Mouse (Mus musculus): ENCODE measurements around the gene Tex22. TPM values are rescaled to one million over a fixed set of nuclear protein-coding genes. Genes with fewer than 3 reads are reported as not detected.

The Tex22 gene
- 0.67 TPM in 1 of 2 replicates, not detected in the other for total RNA-seq (2021)
- long read RNA-seq, partial matches to known transcripts, result 0 of 1 reads
- long read RNA-seq, other reads (novel, unspliced or antisense), result 1 of 1 reads

DNA sequence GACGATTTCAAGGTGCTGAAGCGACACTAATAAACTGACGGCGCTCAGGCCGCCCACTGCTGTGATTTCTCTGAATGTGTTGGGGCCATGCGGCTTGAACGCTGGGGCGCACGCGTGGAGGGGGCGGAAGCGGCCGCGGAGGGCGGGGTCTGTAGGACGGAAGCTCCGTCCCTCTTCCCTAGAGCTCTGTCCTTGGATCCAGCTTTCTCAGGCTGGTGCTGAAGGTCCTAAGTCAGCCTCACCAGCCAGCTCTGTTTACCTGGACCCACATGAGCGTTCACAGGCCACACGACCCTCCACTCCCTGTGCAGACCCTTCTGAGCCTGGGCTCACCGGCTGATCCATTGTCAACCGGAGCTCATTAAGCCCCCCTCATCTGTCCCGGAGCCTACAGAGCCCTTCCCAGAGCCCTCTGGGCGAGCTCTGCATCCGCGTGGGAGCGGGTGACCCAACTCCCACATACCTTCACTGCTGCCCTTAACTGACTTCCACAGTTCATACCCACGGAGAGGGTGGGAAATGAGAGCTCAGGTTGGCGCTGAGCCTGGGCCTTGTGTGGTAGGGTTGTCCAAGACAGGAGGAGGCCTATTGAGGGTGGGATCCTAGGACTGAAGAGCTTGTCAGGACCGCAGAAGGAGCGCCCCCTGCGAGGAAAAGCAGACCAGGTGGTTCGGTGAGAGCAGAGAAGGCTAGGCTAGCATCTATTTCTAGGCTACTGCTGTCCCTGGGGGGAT is at the start of gene Tex22:
Gene Tex22, plus strand, starts transcription at position 174 of the 734 bp plus-strand sequence.
- DNase-seq, result peak; percentile 92

- DNase-seq, result no peak
These were observed 47.7 kb upstream of the Tex22 start for GRCm38 (mm10) chr12:113026557-113026956.

- no peak for DNase-seq
These were observed 46.8 kb upstream of the Tex22 start for GRCm38 (mm10) chr12:113027495-113027894.

- DNase-seq, result no peak
These were observed 46.2 kb upstream of the Tex22 start for GRCm38 (mm10) chr12:113028067-113028466.

- no peak for DNase-seq
These were observed 45.4 kb upstream of the Tex22 start for GRCm38 (mm10) chr12:113028898-113029297.

DNA sequence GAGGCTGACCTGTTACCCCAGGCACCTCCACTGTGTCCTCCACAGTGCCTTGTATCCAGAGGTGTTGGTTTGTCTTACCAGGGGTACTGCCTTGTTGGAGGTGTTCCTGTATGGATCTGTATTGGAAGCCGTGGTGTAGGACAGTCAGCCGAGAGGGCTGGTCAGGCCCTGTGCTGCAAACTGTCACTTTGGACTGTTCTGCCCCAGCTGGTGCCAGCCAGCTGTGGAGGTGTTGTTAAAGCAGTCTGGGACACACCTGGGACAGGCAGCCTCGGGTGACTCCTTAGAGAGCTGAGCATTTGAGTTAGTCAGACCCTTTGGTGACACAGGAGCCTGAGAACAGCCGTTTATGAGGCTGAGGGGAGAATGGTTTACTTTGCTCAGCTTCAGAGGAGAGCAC is 44.3 kb upstream of the Tex22 start:
- DNase-seq, result no peak

DNA sequence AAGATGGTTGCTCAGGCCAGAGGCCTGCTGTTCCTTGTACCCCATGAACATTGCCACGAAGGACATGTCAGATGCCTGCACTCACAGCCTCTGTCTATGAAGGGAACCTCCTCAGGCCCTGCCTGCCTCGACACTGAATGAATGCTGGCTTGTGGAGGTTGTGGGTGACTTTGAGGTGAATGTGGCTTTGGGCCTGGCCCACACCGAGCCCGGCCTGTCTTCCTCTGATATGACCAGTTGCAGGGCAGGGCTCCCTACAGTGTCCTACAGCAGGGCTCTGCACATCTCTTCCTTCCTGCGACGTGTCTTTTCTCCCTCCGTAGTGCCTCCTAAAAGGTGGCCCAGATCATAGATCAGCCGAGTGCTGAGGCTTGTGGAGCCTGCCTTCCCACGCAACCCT is 43.3 kb upstream of the Tex22 start:
- DNase-seq, result no peak

GRCm38 (mm10) chr12:113031441-113031840 is 42.9 kb upstream of the Tex22 start:
- no peak for DNase-seq

DNA sequence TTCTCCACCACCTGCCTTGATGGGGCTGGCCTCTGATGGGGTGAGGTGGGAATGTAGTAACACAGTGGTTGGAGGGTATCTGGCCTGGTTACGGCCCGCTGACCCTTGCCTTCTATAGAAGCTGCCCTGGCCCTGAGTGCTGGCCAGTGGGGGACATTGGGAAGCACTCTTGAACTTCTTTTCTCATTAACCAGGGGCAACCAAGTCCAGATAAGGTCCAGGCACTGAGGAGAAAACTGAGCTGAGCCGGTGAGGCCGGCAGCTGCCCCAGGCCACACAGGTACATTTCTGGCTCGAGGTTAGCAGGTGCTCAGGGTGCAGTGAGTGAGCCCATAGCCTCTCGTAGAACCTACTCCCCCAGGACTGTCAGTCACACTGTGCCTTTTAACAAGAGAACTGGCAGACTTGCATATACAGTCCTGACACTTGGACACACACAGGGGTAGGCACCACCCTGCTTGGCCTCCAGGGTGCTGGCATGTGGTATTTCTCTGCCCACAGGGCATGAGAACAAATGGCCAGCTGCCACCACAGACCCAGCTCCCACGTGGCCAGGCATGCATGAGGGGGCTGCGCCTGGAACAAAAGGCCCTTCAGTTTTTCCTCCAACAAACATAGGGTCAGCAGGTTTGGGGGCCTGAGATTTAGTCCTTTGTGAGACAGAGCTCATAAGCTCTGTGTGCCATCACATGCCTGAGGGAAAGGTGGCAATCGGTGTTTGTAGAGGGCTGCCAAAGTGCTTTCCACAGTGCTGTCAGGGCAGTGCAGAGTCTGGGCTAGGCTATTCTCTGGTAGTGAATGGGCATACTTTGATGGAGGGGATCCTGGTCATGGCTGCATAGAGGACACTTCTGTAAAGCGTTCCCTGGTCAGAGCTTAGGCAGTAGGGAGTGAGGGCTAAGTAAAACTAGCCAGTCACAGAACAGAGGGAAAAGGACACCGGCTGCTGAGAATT is 41.7 kb upstream of the Tex22 start:
- peak; percentile 27 for DNase-seq

- DNase-seq, result no peak
These were observed 39.2 kb upstream of the Tex22 start for GRCm38 (mm10) chr12:113035093-113035492.

GRCm38 (mm10) chr12:113036996-113037395 is 37.3 kb upstream of the Tex22 start:
- DNase-seq, result no peak

- no peak for DNase-seq
These were observed 35.9 kb upstream of the Tex22 start for GRCm38 (mm10) chr12:113038414-113038813.

GRCm38 (mm10) chr12:113041481-113042439 is 32.5 kb upstream of the Tex22 start:
- peak; percentile 18 for DNase-seq

GRCm38 (mm10) chr12:113042543-113042942 is 31.8 kb upstream of the Tex22 start:
- no peak for DNase-seq

DNA sequence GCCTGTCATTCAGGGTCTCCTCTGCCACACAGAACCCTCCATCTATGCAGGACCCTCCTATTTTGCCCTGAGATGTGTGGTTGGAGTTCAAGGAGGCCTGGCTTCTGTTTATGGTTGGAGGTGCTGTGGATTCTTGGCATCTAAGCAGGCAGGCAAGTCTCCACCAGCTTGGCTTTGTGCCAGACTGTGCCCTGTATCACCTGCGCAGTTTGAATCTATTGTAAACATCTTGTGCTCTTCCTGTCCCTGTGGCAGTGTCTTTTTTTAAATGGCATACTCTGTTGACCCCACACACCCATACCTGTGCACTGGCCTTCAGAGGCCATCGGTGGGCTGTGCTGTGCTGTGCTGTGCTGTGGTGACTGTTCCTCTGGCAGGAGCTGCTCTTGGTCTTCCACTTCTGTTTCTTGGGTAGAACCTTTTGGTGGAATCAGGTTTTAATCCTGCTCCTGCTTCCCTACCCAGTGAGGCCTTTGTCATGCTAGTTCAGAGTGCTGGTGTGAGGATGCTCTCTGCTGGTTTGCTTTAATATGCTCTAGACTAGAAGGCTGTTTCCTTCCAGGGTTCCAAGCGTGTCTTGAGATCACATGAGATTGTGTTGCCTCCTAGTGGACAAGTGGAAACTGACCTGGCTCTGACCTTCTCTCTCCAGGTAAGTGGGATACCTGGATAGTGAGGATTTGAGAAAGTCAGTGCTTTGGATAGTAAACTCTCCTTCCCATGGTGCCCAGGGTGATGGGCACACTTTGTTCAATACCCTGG is 29.2 kb upstream of the Tex22 start:
- no peak for DNase-seq

DNA sequence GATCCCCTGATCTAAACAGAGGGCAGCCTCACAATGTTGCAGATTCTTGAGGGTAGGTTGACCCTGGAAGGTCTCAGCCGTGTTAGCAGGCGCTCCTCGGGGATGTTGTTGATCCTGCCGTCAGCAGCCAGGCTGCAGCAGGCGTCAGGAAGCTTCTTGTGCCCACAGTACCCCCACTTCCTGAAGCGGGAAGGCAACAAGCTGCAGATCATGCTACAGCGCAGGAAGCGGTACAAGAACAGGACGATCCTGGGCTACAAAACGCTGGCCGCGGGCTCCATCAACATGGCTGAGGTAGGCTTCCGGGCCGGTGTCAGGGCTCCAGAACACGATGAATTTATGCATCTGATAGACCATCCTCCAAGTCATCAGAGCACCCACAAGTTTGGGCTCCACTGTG is 27.4 kb upstream of the Tex22 start:
- DNase-seq, result no peak

DNA sequence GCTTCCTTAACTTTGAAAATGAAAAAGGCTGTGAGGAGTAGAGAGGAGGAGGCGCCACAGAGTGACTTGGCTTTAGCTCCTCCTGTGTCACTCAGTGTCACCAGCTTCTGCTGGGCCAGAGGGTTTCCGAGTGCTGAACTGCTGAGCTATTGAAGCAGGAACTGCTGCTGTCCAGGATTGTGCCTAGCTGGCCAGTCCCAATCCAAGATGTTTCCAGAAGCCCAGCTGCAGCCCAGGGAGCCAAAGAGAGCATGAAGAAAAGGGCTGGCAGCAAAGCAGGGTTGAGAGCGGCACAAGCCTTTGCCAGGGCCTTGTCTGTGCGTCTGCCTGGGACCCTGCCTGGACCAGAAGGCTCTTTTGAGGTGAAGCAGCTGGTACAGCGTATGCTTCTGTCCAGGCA is 26.2 kb upstream of the Tex22 start:
- DNase-seq, result no peak

GRCm38 (mm10) chr12:113049836-113050235 is 24.5 kb upstream of the Tex22 start:
- no peak for DNase-seq

GRCm38 (mm10) chr12:113050671-113051070 is 23.6 kb upstream of the Tex22 start:
- no peak for DNase-seq

GRCm38 (mm10) chr12:113051628-113052403 is 22.5 kb upstream of the Tex22 start:
- no peak for DNase-seq
